Mouse (Mus musculus) testis, postnatal 10 days (tissue): ENCODE data around the gene Cyb5rl.

Experiments used
- DNase-seq: peaks from one replicate; pipeline ENCODE4 v3.0.0; 2021; ENCODE audit warnings: low spot score

The Cyb5rl gene

DNA sequence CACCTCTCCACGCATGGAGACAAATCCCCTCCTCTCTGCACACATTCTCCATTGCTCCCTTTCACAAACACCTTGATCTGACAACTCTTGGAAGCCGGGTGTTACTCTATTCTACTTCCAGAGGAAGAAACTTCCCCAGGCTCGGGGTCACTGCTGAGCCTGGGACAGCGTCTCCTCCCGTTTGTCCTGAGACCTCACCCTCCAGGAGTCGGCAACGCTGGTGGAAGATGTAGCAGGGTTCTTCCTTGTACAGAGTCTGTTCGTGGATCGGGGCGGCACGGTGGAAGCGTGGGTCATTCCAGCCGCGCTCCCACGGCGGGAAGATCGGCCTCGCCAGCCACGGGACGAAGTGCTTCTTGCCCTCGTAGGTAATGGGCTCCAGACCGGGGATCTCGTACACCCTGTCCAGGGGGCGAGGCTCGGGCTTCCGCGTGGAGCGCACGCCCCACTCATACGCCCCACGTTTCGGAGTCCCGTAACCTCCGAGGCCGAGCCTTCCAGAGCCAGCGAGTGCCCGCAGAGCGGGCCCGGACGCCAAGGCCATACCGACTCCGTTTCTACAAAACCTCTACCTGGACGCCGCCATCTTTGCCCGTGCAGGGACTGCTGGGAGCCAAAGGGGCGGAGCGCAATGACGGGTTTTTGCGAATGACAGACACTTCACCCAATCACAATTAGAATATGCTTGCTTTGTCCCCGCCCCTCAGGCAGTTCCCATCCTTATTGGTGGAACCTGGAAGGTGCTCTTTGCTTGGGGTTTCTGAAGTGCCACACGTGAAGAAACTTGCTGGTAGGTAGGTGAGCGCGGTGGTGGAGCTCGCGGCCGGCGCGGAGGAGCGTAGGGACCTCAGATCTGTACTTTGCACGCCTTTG, at the start of gene Cyb5rl, which contains the start of gene Mrpl37:
Gene Cyb5rl (plus strand): TSS at position 737 of the 873 bp plus-strand sequence.
Gene Mrpl37 (minus strand): TSS at position 617 of the 873 bp plus-strand sequence.
- peak; percentile 97 for DNase-seq

DNA sequence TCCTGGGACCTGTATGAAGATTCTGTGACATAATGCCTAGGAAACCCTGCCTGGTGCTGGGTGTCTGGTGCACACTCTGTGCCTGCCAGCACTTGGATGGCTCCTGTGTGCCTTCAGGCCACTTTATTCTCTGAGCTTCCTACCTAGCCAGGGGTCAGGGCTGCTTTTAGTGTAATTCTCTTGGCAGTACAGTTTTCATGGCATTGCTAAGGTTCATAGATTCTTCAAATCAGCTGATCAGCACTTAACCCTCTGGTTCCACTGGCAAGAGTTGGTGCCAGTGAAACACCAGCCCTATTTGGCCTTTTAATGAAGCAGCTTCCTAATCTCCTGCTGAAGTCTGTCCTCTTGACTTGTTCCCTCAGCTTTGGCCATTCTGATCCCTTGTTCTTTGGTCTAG, 49.5 kb upstream of the Cyb5rl start:
- DNase-seq = no peak

DNA sequence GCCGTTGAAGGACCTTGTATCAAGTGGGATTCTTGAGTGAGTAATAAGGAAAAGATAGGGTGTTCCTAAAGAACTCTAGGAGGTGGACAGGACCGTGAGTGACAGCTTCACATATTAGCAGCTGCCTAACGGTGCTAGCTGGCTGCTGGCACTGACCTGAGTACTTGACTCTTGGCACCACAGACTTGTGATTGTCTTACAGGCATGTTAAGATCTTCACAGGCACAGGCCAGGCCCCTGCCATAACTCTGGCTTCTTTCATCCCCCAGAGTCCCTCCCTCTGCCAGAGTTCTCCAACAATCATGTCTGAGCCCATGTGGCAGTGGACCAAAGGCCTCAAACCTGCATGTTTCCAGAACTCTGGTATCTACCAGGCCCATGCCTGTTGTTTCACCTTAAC, 48.3 kb upstream of the Cyb5rl start:
- DNase-seq = no peak

DNA sequence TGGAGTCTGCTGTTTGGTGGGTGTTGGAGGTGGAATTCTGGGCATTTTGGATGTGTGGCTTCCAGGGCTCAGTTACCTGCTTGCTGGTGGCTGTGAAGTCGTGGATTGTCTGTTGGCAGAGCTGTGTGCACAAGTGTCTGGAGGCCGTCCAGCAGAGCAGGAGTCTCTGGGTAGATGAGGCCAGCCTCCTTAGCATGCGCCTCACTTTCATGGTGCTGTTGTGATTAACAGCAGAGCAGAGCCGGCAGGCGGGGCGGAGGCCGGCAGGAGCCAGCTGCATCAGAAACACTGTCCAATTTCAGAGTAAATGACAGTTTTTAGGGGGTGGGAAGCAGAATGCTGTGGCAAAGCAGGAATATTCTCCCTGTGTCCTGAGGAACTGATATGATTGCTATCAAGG, 47.8 kb upstream of the Cyb5rl start:
- no peak for DNase-seq

DNA sequence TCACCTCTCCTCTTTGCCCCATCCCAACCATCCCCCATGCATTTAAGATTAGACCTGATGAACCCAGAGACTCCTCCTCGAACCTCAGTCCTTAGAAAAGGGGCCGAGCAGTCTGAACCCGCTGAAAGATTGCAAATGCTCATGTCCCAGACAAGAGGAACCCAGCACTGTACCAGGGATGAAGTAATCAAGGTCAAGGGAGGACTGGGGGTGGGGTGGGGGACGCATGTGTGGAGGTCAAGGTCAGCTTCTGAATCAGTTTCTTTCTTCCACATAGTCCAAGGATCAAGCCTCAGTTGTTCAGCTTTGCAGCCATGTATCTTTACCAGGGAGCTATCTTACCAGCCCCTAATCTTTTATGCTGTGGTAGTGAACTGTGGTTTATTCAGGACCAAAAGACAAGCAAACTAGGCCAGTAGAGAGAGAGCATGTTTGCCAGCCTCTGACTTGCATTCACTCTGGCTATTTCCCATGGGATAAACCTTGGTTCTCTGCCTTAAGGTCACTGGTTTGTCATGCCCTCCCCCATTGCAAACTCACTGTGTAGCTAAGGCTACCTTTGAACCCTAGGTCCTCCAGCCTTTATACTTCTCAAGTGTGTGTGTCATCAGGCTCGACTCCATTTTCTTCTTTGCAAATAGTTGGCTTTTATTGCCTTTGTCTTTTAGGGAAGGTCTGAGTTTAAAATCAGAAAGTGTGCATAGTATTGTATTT, 46.3 kb upstream of the Cyb5rl start:
- DNase-seq = no peak

DNA sequence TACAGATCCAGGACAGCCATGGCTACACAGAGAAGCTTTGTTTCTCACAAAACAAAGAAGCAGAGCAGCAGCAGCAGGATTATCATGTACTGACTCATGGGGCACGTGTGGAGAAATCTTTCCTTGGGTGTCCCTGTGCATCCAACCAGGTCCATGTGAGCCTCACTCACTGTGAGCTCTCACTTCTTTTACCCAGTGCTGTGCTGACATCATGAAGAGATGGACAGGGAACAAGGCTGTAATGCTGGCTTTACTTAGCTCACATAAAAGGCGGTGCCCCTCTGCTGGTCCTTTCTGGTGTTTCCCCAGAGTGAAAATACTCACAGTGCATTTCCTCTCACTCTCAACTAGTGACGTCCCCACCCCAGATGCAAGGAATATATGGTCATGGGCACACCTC, 45.3 kb upstream of the Cyb5rl start:
- no peak for DNase-seq

DNA sequence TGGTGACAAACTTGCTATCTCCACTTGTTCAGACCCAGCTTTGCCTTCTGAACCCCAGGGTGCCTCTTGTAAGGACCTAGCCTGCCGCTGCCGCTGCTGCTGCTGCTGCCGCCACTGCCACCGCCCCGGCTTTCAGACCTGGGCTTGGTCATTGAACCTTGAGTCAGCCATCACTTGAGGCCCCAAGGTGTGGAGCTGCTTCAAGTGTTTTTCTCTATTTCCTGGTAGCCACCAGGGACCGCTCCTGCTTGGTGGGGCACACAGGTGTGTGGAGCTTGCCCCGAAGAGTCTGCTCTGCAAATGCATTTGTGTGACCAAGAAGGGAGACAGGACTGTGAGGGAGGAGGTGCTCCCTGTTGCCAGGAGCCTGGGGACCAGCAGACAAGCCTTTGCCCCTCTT, 41.9 kb upstream of the Cyb5rl start:
- no peak for DNase-seq

DNA sequence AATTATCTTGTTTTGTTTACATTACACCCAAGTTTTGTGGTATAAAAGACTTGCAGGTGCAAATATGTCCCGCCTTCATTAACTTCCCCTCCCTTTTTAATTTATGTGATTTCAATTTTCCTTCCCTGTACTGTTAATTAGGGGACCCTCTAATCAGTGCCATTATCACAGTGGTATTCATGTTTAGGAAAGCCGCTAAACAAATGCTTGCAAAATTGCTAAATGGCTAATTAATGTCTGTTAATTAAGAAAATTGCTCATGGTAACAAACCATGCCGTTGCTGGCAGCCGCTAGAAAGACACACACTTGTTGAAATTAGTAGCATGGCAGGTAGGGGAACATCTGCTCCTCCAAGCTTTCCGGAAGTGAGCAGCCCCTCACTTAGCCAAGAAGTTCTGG, 41.4 kb upstream of the Cyb5rl start:
- DNase-seq = no peak

DNA sequence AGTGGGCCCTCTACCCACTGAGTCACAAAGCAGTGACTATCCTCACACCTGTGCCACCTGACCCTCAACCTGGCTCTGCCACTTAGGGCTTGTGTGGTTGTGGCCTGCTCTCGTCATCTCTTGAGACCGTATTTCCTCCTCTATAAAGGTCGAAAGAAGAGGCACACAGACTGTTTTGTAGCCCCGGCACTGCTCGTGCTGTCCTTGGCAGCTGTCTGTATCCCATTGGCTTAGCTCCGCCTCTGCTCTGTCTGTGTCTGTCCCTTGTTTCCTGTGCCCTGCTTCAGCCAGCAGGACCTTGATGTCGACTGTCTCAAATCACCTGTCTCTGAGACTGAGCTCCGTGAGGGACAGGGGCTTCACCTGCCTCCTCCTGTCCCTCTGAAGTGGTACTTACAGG, 40.3 kb upstream of the Cyb5rl start:
- no peak for DNase-seq

DNA sequence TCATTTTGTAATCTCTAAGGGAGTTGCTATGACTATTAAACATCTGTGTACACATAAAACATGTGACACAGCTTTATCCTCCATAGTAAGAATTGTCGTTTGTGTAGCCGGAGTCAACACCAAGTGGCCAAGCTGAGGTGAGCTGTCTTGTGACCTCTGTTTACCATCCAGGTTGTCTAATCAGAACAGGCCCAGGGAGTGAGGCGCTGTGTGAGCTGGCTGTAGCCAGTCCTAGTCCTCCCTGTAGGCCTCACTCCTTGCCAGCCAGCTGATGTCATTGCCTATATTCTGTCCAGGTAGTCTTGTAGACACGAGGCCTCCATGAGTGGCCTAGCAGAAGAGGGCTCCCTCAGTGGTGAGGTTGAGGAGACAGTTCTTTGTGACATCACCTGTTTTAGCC, 31.1 kb upstream of the Cyb5rl start:
- no peak for DNase-seq

DNA sequence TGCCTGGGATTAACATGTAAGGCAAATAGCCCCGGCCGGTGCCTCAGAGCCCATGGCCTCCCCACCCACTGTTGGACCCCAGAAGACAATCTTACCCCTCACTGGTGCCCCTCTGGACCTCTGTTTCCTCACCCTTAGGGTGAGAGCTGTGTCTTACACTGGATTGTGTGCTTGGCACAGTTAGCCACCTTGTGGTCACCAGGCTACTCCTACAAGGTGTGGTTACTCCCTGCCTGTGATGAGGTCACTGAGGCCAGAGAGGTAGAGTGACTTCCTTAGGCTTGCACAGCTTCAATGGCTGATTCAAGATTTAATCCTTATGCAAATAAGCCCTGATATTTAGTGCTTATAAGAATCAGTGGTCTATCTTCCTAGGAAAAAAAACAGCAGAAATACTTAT, 29.8 kb upstream of the Cyb5rl start:
- no peak for DNase-seq

DNA sequence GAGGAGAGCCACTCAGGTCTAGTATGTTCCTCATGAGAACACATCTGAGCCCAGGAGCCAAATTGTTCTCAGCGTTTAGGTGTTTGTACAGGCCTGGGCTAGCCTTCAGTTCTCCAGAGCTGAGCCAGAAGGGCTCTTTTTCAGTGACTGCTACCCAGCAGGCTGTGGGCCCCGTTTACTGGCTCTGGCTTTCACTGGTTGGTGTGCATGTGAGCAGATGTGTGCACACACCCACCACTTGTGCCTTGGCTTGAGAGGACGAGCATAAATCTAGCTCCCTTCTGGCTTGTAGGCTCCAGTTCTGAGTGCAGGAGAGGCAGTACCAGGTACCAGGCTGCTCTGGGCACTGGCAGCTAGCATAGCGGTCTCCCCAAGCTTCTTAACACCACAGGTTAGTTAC, 28.5 kb upstream of the Cyb5rl start:
- DNase-seq = no peak

DNA sequence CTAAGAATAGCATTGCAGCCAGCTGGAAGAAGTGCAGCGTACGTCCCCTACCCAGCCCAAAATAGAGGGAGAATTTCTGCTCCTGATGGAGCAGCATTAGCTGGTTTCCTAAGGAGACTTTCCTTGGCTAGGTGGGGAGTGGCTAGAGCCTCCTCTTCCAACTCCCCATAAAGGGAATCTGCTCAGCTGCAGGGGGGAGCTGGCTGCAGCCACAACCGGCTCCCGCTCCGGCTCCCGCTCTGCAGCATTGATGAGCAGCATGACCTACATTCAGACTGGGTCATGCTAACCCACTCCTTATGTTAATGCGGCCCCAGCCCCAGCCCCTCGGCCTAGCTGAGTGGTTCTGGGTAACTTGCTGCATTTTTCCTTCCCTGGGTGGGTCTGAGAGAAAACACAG, 27.5 kb upstream of the Cyb5rl start:
- DNase-seq = no peak

DNA sequence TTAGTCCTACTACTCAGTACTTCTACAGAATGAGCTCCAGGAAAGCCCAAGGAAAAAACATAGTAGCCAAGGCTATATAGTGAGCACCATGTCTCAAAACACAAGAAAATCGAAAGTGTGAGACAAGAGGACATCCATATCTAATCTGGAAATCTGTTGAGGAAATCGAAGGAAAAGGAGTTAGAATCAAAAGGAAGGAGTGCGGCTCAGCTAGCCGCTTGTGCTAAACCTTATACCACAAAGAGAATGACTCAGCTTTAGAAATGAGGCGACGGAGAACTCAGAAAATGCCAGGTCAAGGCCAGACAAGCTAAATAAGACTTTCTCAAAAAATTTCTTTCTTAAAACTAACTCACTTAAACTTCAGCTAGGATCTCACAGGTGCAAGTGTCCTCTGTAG, 24.5 kb upstream of the Cyb5rl start:
- no peak for DNase-seq

DNA sequence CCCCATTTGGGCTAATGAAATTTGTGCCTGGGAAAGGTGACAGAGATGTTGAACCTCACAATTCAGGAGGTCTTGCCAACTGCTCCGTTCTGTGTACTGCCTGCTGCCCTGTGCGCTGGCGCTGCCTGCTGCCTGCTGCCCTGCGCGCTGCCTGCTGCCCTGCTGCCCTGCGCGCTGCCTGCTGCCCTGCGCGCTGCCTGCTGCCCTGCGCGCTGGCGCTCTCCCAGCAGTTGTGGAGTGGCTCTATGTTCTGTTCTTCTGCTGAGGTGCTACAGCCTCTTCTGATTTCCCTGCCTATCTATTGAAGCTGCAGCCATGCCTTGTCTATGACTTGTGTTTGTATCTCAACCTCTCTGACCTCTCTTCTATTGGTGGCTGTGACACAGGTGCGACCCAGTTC, 21.6 kb upstream of the Cyb5rl start:
- DNase-seq = no peak

DNA sequence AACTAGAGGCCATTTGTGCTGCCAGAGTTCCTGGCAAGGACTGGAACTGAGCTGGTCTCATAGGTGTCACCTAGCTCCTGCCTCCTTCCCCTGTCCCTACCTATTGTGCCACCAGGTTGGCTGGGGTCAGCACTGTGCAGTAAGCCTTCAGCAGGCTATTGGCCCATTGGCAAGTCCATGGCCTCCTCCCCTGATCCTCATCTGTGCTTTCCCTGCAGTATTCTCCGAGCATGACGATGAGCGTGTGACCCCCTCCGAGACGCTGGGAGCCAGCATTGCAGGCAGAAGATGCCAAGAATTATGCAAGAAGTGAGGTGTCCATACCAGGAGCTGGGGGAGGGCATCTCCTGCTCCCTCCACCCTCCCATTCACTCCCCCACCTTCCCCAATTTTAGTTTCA, 19.0 kb upstream of the Cyb5rl start:
- no peak for DNase-seq

DNA sequence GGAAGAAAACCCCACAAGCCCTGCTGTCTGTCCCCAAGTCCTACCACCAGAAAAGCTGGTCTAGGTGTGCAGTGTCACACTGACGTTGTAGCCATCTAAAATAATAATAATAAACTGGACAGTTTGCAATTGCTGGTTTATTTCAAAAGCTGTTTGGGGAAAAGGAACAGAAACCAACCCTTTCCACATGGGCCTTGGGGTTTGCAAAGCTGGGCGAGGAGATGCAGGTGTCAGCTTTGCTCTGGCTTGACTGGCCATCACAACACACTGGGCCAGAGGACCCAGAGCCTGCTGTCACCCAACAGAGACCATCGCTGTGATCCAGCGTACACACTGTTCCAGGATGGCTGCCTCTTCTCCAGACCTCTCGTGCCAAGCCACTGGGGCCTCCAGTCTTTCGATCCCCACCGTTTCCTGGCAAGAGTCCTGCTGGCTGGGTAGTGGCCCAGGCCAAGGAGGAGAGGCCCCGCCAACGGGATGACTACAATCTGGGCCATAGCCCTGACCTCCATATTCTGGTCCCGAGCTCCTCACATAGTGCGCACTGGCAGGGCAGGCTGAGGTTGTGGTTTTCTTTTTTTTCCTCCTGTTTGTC, 18.1 kb upstream of the Cyb5rl start:
- DNase-seq = peak; percentile 75

DNA sequence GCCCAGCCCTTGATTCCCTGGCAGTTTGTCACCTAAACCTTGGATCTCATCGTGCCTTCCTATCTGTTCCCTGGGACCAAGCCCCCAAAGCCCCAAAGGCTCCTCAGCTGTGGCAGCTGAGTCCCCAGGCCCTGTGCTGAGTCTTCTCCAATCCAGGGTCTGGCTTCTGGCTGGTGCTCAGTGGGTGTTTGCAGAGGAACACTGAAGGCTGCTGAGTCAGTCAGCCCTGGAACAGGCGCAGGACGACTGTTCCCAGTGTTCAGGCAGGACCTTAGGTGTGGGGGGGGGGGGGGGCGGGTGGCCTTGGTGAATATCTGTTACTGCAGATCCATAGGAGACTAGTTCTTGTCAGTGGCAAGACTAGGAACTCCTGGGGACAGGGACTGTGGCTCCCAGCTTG, 14.9 kb upstream of the Cyb5rl start:
- DNase-seq = no peak

DNA sequence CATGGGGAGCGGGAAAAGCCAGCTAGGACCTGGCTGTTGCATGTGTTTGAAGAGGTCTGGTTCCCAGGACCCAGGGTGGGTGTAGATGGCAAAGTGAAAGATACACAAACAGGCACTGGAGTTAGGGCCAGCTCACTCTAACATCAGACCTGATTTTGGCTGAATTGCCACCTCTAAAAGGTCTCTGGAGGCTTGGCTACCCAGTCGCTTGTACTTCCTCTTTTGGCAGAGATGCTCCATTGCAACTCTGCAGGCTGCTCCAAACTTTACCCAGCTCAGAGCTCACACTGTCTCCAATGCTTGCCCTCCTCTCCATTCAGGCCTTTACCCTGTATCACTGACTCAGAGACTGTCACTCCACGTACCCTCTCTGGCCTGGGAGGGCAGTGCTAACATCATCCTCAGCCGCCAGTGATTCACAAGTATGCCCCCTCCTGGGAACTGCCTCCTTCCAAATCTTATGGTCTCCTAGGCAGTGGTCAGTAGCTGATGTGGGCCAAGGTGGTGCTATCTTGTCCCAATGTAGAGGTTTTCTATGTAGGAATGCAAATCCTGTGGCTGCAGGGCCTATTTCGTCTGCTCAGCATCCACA, 13.7 kb upstream of the Cyb5rl start:
- DNase-seq = no peak

DNA sequence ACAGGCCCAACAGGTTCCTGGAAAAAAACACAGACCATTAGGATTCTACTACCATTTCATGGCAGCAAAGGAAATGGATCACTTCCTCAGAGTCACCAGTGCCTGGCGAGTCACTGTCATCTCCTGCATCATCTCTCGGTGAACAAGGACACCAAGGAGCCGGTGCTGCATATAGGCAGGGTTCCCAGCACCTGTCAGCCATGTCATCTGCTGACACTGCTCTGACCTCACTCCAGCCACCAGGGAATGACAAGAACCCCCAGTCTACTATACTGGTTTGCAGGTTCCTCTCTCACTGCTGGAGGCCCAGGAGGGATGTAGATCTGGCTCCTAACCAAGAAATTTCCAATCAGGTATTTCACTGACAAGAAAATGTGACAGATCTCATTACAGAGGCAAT, 10.7 kb upstream of the Cyb5rl start:
- DNase-seq = no peak

DNA sequence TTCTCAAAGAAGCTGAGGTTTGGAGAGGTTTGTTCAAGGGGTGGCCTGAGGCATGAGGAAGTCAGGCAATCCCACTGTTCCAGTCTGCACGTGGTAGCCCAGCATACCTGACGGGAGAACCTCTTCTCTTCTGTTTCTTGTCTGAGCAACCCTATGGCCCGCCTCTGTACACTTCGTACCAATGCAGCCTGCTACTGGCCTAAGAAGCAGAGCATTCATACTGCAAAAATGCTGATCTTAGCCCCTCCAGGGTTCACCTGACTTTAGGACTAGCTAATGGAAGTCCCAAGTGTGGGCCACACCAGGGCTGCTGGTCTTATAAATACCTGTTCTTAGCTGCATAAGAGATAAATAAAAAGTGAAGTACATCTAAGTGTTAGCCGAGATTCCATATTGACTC, 8.4 kb upstream of the Cyb5rl start:
- no peak for DNase-seq

DNA sequence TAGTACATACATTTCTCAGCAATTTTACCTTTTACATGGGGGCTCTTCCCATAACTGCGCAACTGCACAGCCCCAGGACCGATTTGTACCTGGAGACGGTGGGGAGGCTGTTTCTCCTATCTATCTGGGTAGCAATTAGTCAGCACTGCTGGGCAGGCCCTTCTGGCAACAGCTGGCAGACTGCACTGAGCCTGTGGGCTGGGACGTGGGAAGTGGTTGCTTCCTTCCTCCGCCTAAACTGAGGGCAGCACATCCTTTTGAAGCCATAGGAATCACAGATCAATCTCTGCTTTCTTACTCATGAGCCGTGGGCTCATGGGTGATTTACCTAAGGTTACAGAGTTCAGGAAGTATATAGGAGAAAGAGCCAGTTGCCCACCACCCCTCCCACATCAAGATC, 8.0 kb upstream of the Cyb5rl start:
- no peak for DNase-seq

DNA sequence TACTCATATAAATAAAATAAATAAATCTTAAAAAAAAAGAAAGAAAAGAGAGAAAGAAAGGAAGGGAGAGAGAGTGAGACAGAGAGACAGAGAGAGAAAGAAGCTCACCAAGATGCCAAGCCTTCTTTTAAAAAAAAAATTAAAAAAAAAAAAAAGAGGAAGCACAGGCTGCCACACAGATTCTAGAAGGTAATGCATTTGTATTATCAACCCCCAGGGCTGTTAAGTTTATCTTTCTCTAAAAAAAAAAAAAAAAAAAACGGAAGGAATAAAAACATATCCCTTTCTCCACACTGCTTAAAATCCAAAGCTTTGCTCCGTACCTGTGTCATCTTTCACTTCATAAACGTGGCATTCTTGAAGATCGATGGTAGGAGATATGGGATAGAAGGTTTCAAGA, 5.2 kb upstream of the Cyb5rl start:
- DNase-seq = no peak
